Mouse (Mus musculus) thymus, postnatal 36 days (tissue): Measurements from ENCODE around the gene Immt.
"Not testable (repeated sequence)": the region's sequence is repeated elsewhere in the genome, so short reads cannot be mapped to it uniquely, and the experiment has no call there.

Experiments
- DNase-seq, 2 experiments: peaks; one replicate each; pipeline ENCODE4 v3.0.0; 2022; ENCODE audit warnings: mixed read lengths in 2 of 2

Gene Immt

DNA sequence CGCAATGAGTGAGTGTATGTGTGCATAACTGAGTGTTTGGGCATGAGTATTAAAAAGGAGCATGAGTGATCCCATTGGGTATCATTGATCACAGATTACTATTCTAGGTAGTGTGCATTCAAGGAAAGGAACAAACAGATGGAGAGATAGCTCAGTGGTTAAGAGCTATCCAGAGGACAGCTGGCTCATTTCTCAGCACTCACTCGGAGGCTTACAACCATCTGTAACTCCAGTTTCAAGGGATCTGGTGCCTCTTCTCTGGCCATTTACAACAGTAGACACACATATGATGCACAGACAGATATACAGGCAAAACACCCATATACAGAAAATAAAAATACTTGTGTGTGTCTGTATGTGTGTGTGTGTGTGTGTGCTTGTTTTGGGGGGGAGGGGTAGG, 36.6 kb downstream of the Immt start:
- no peak for DNase-seq

DNA sequence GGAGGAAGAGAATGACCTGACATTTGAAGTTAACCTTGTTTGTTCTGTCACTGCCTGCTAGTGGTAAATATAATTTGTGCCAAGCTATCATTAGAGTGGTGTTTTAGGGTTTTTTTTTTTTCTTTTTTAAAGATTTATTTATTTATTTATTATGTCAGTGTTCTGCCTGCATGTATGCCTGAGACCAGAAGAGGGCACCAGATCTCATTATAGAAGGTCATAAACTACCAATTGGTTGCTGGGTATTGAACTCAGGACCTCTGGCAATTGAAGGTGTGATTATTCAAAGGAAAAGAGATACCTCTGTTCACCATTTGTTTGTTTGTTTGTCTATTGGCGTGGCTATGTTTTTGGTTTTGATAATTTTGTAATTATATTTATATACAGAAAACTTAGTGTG, 37.7 kb downstream of the Immt start:
- no peak for DNase-seq

DNA sequence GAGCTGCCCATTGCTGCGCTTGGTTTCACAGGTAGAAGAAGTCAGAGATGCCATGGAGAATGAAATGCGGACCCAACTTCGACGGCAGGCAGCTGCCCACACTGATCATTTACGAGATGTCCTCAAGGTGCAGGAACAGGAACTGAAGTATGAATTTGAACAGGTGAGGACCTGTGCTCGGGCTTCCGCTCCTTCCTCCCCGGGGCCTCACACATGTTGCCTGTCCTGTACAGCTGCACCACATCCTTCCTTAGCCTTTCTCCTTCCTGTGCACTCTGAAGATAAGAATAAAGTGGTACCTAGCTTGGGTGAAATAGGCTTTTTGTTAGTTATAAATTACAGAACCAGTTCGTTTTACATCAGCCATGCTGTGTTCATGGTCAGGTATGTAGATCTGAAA, 40.3 kb downstream of the Immt start:
- peak; percentile 10 to 49 for DNase-seq

DNA sequence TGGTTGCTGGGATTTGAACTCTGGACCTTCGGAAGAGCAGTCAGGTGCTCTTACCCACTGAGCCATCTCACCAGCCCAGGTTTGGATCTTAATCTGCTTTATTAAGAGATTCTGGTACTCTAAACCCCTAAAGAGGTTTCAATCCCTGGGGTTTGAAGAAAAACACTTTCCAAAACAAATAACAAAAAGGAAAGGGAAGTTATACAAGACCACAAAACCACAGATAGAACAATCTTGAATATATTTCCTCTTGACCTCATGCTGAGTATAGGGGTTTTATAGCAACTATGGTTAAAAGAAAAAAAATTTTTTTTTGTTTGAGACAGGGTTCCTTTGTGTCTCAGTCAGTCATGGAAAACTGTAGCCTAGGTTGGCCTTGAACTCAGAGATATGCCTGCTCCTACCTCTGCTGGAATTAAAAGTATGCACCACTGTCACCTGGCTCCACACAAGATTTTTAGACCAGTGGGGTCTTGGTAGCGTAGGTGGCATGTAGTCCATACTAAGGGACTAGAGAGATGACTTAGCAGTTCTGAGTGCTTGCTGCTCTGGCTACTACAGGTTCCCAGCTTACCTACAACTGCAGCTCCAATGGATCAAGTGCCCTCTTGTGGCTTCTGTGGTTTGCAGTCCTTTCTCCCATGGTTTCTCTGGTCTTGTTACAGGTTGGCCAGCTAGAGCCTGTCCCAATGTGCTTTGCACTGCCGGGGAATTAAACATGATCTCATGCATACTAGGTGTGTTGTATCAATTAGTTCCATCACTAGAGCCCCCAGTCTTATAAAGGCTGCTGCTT, 47.0 kb downstream of the Immt start:
- no peak for DNase-seq

DNA sequence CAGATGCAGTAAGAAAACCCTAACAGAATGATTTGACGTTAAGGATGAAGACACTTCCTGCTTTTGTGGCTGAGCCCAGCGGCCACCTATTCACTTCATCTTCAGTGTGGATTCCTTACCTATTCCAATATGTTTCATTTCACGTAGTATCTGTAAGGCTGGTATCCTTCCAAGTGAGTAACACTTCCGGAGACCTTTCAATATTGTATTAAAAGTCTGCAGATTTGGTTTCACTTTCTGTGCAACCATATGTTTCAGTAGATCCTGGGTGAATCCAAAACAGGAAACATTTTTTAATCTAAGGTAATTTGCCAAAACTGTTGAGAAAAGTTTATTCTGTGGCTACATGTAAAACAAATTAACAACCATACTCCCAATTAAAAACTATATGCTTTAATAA, 62.1 kb downstream of the Immt start:
- DNase-seq: no peak

DNA sequence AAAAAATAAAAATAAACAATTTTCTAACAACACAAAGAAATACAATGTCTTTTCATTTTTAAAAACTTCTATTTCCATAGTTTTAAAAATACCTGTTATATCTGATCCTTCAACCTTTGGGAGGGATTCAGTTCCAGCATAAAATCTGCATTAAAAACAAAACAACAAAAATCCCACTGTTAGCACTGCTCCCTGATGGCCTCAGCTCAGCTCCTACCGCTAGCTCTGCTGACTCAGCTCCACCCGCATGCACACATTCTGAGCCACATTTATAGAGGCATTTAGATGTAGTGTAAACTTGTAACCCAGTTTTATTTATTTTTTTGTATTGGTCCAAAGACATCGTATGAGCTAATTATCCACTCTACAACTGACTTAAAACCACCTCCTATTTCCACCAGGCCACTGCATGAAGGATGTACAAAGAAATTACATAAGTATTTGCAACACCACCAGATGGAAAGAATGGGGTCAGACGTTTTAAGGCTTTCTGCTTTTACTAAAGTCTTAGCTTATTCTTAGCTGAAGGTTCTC, 76.6 kb downstream of the Immt start:
- DNase-seq: no peak

DNA sequence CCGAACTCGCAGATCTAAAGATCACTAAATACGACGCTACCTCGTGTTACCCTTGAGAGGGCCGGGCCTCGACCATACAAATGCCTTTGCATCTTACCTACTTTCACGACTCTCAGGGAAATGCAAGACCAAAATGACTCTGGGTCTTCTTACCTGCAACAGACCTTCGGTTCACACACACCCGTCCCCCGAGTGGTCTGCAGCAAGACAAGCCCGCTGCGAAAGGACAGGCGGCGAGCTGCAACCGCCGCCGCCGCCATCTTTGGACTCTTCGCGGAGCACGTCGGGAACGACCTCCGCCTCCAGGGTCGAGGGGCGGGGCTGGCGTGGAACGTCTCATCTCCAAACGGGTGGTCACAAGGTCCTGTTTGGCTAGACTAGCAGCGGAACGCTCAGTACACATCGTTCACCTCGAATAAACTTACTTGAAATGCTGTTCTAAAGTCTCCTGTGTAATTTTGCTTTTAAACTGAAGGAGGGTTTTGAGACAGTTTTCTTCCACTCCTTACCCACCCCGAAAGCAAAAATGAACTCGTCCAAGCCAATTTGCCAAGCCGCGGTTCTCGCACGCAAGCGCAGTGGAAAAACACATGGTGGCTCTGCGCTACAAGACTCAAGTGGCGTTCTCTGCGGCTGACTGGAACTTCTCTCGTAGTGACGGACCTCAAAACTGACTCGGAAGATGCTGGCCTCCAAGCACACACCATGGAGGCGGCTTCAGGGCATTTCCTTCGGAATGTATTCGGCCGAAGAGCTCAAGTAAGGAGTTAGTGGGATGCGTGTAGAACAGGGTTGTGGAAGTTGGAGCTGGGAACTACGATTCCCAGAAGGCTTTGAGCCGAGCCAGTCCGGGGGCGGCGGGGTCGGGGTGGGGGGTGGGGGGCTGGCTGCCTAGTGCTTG, 77.6 kb downstream of the Immt start, which contains the start of the genes Ptcd3 and Polr1a:
TSS of gene Ptcd3 (minus strand) at position 270 of the 901 bp plus-strand sequence.
TSS of gene Polr1a (plus strand) at position 573 of the 901 bp plus-strand sequence.
- DNase-seq: peak; percentile 88 to 89

DNA sequence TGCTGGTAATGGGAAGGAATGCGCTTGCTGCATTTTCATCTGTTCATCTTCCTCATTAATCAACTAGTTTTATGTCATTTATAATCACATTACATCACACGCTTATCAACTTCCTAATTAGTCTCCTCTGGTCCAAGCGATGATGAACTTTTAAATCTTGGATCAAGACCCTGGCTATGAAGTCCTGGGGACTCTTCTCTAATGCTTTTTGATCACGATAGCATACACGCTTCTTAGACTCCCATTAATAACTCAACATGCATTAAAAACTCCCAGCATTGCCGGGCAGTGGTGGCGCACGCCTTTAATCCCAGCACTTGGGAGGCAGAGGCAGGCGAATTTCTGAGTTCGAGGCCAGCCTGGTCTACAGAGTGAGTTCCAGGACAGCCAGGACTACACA, 78.3 kb downstream of the Immt start:
- DNase-seq: no peak

DNA sequence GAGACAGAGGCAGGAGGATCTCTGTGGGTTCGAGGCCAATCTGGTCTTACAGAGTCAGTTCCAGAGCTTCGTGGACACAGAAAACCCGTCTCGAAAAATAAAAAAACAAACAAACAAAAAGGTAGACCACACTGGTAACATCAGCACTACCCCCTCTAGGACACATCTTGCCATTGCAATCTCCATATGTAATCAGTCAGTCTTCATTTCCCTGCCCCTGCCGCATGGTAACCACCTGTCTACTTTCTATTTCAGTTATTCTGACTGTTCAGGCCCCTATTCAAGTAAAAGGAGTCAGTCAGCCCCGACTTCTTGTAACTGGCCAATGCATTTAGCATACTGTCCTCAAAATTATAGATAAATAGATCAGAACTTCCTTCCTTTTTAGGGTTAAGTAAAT, 78.7 kb downstream of the Immt start:
- no peak for DNase-seq

DNA sequence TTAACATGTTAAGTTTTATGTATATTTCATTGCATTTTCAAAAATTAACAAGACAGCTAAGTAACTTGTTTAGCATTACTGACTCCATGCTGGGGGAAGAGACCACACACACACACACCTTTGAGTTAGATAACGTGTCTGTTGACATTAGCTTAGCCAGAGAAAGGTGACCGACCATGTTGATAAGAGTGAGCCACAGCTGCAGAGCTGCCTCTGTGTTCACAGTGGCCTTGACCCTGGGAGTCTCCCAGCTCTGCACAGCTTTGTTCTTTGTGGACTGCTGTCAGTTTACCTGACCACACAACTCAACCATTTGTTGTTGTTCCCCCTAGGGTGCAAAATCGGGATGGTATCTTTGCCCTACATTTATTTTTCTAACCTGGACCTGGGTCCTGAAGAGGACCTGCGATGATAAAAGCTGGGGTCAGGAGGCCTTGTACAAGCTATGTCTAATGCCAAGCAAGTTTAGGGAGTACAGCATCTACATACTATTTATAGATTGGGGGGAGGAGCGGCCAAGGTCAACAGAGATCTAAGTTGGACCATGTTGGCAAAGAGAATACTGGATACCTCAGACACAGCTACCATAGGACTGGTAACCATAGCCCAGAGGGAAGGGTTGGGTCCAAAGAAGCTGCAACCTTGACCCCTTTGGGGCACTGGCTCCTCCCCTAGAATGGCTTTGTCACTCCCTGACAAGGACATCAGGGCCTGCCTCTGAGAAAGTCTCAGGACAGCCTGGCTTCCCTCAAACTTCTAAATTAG, 80.7 kb downstream of the Immt start:
- DNase-seq: no peak

DNA sequence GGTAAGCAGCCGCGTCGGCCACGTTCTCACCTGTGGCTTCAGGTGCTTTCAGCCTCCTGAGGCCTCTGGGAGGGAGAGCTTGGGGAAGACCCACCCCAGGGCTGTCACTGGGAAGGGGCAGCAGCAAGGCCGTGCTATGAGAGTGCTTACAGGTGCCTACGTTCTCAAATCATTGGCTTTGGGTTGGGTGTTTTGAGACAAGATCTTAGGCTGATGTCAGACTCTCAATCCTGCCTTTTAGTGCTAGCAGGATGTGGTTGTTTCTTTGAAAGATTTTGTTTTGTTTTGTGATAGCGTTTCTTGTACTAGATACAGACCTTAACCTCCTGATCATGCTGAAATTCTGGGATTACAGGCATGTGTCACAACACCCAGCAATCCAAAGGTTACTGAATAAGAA, 89.6 kb downstream of the Immt start:
- DNase-seq: peak in 1 of 2 experiments; percentile 11

DNA sequence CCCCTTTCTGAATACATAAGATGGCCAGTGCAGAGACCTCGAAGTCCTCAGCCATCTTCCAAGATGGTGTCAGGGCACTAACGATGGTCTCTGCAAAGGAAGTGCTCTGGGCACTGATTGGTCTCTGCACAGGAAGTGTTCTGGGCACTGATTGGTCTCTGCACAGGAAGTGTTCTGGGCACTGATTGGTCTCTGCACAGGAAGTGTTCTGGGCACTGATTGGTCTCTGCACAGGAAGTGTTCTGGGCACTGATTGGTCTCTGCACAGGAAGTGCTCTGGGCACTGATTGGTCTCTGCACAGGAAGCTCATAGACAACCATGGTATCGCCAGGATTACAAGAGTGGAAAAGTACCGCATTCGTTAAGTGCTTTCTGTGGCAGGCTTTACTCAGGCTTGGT, 94.1 kb downstream of the Immt start:
- not testable (repeated sequence) for DNase-seq
